Mouse (Mus musculus) midbrain, embryonic 16.5 days (tissue): ENCODE measurements around the gene 4930402H24Rik. TPM values are rescaled to one million over a fixed set of nuclear protein-coding genes. Genes with fewer than 3 reads are reported as not detected.

Experiments used
- ATAC-seq: fragments of 200-750 bp; cut with Nextera tagmentation; 2 replicates; pipeline ENCODE4 v1.8.0; 2017; ENCODE audit warnings: moderate TSS enrichment
- H3K27ac ChIP-seq: fragments of 300-500 bp; sonication (generic); 2 replicates; pipeline ENCODE4 v1.5.1; 2014; ENCODE audit warnings: mild to moderate bottlenecking, low read length, mixed read lengths
- H3K27me3 ChIP-seq: fragments of 300-500 bp; sonication (generic); 2 replicates; pipeline ENCODE4 v1.6.1; 2014; ENCODE audit warnings: low read depth, low read length, mixed read lengths; ENCODE audit not compliant: control insufficient read depth, insufficient read depth
- H3K36me3 ChIP-seq: fragments of 300-500 bp; sonication (generic); 2 replicates; pipeline ENCODE4 v1.6.1; 2014; ENCODE audit warnings: mild to moderate bottlenecking, low read length, moderate library complexity, mixed read lengths; ENCODE audit not compliant: control insufficient read depth, insufficient read depth
- H3K4me1 ChIP-seq: fragments of 300-500 bp; sonication (generic); 2 replicates; pipeline ENCODE4 v1.6.1; 2014; ENCODE audit warnings: mild to moderate bottlenecking, low read length, mixed read lengths; ENCODE audit not compliant: control insufficient read depth, insufficient read depth
- H3K4me2 ChIP-seq: fragments of 300-500 bp; sonication (generic); 2 replicates; pipeline ENCODE4 v1.6.1; 2014; ENCODE audit warnings: mild to moderate bottlenecking, low read length, mixed read lengths
- H3K4me3 ChIP-seq: fragments of 300-500 bp; sonication (generic); 2 replicates; pipeline ENCODE4 v1.5.1; 2014; ENCODE audit warnings: low read depth, mild to moderate bottlenecking, low read length, moderate library complexity, mixed read lengths
- H3K9ac ChIP-seq: fragments of 300-500 bp; sonication (generic); 2 replicates; pipeline ENCODE4 v1.6.1; 2014; ENCODE audit warnings: low read depth, low read length, mixed read lengths
- H3K9me3 ChIP-seq: fragments of 300-500 bp; sonication (generic); replicated peaks from 2 replicates; pipeline ENCODE4 v1.6.1; 2014; ENCODE audit warnings: mild to moderate bottlenecking, low read length, mixed read lengths; ENCODE audit not compliant: control insufficient read depth, poor library complexity, severe bottlenecking
- WGBS: fragments of 180-500 bp; shearing (Covaris S2); extraction: QIAGEN DNeasy Blood & Tissue Kit; methylation state at CpG from one replicate; pipeline ENCODE4 v1.1.7; 2014; 5-methylcytosine and 5-hydroxymethylcytosine counted together
- polyA plus RNA-seq: library from polyadenylated mRNA; unstranded; fragments of >200 nt; fragmentation: Nextera tagmentation; extraction: Ambion mirVana; gene quantifications from 2 replicates; pipeline ENCODE4 v1.2.1, GENCODE M21; 2015

The 4930402H24Rik gene
- polyA plus RNA-seq, 1 experiment from 2014 or later: 98.1 TPM

- Histone ChIP-seq H3K27ac (no peak overlapping the region), H3K4me3 (peak overlapping the region; percentile 55), H3K27me3 (peaks cover 27% of the 10 kb centered on the region), H3K4me1 (peaks cover 14% of the 10 kb centered on the region), H3K9ac (peak overlapping the region; percentile 60), H3K36me3 (no peaks in the 10 kb centered on the region), H3K4me2 (peak overlapping the region; percentile 100), H3K9me3 (no peaks in the 10 kb centered on the region)
- 2% methylated on average over 31 of the region's 31 CpGs for WGBS
- 0 out of 2 replicates have a peak, but pooled peaks have one; percentile 14 for ATAC-seq
These were observed 209.5 kb downstream of the 4930402H24Rik start for GRCm38 (mm10) chr2:130696700-130697152.

- no peak for ATAC-seq
- Histone ChIP-seq H3K4me3 (no peak overlapping the region), H3K9ac (no peak overlapping the region), H3K9me3 (no peaks in the 10 kb centered on the region), H3K36me3 (no peaks in the 10 kb centered on the region), H3K4me2 (no peak overlapping the region), H3K27ac (no peak overlapping the region), H3K27me3 (peaks cover 23% of the 10 kb centered on the region), H3K4me1 (peaks cover 14% of the 10 kb centered on the region)
- WGBS: 49% methylated on average over 3 of the region's 3 CpGs
These were observed 212.6 kb downstream of the 4930402H24Rik start for GRCm38 (mm10) chr2:130693563-130693962.

- Histone ChIP-seq H3K27ac (no peak overlapping the region), H3K4me3 (no peak overlapping the region), H3K36me3 (0 out of 2 replicates have a peak, but pooled peaks cover 2% of the 10 kb centered on the region), H3K27me3 (no peaks in the 10 kb centered on the region), H3K9me3 (no peaks in the 10 kb centered on the region), H3K4me2 (no peak overlapping the region), H3K4me1 (no peaks in the 10 kb centered on the region), H3K9ac (no peak overlapping the region)
- WGBS: 95% methylated on average over 2 of the region's 2 CpGs
- ATAC-seq: no peak
These were observed 217.2 kb downstream of the 4930402H24Rik start for GRCm38 (mm10) chr2:130689011-130689410.

GRCm38 (mm10) chr2:130685426-130685825 is 220.8 kb downstream of the 4930402H24Rik start:
- no peak overlapping the region for H3K9ac ChIP-seq
- H3K27ac ChIP-seq: no peak overlapping the region
- H3K36me3 ChIP-seq: peaks cover 10% of the 10 kb centered on the region; the same call in 1 of the 2 replicates
- no peaks in the 10 kb centered on the region for H3K9me3 ChIP-seq
- no peak for ATAC-seq
- H3K4me3 ChIP-seq: no peak overlapping the region
- WGBS: 85% methylated on average over 9 of the region's 9 CpGs
- H3K4me1 ChIP-seq: no peaks in the 10 kb centered on the region
- no peak overlapping the region for H3K4me2 ChIP-seq
- no peaks in the 10 kb centered on the region for H3K27me3 ChIP-seq

- no peaks in the 10 kb centered on the region for H3K9me3 ChIP-seq
- H3K4me2 ChIP-seq: no peak overlapping the region
- no peak overlapping the region for H3K9ac ChIP-seq
- 89% methylated on average over 3 of the region's 3 CpGs for WGBS
- ATAC-seq: no peak
- H3K27me3 ChIP-seq: no peaks in the 10 kb centered on the region
- peaks cover 31% of the 10 kb centered on the region for H3K36me3 ChIP-seq
- no peak overlapping the region for H3K27ac ChIP-seq
- no peak overlapping the region for H3K4me3 ChIP-seq
- no peaks in the 10 kb centered on the region for H3K4me1 ChIP-seq
These were observed 224.7 kb downstream of the 4930402H24Rik start for GRCm38 (mm10) chr2:130681531-130681930.

GRCm38 (mm10) chr2:130679899-130680298 is 226.3 kb downstream of the 4930402H24Rik start:
- H3K36me3 ChIP-seq: peaks cover 47% of the 10 kb centered on the region
- H3K4me2 ChIP-seq: no peak overlapping the region
- no peaks in the 10 kb centered on the region for H3K27me3 ChIP-seq
- no peak overlapping the region for H3K4me3 ChIP-seq
- no peaks in the 10 kb centered on the region for H3K9me3 ChIP-seq
- no peak overlapping the region for H3K9ac ChIP-seq
- 87% methylated on average over 6 of the region's 6 CpGs for WGBS
- ATAC-seq: no peak
- no peak overlapping the region for H3K27ac ChIP-seq
- H3K4me1 ChIP-seq: no peaks in the 10 kb centered on the region

GRCm38 (mm10) chr2:130679154-130679553 is 227.1 kb downstream of the 4930402H24Rik start:
- Histone ChIP-seq H3K36me3 (peaks cover 50% of the 10 kb centered on the region), H3K27ac (no peak overlapping the region), H3K9me3 (no peaks in the 10 kb centered on the region), H3K4me3 (no peak overlapping the region), H3K4me2 (no peak overlapping the region), H3K27me3 (no peaks in the 10 kb centered on the region), H3K4me1 (no peaks in the 10 kb centered on the region), H3K9ac (no peak overlapping the region)
- no peak for ATAC-seq
- 98% methylated on average over 12 of the region's 12 CpGs for WGBS

- ATAC-seq: no peak
- Histone ChIP-seq H3K36me3 (peaks cover 57% of the 10 kb centered on the region), H3K9ac (no peak overlapping the region), H3K9me3 (no peaks in the 10 kb centered on the region), H3K4me1 (no peaks in the 10 kb centered on the region), H3K27ac (no peak overlapping the region), H3K27me3 (no peaks in the 10 kb centered on the region), H3K4me3 (no peak overlapping the region), H3K4me2 (no peak overlapping the region)
- WGBS: 90% methylated on average over 10 of the region's 10 CpGs
These were observed 229.0 kb downstream of the 4930402H24Rik start for GRCm38 (mm10) chr2:130677211-130677610.

- Histone ChIP-seq H3K9me3 (no peaks in the 10 kb centered on the region), H3K27ac (peak within 1 kb of the TSS; percentile 86), H3K27me3 (no peaks in the 10 kb centered on the region), H3K9ac (peak within 1 kb of the TSS; percentile 80), H3K4me1 (peaks cover 20% of the 10 kb centered on the region), H3K36me3 (peaks cover 7% of the 10 kb centered on the region; the same call in 1 of the 2 replicates), H3K4me3 (peak within 1 kb of the TSS; percentile 72), H3K4me2 (peak within 1 kb of the TSS; percentile 95)
- ATAC-seq: peak; percentile 68
- WGBS: under 1% methylated on average over 31 of the region's 31 CpGs
These were observed 238.6 kb downstream of the 4930402H24Rik start, which contains the start of gene Itpa for GRCm38 (mm10) chr2:130667559-130667958. Gene Itpa (plus strand): TSS chr2:130667610.
